Mouse (Mus musculus): ENCODE measurements at regions not wholly inside any gene's neighbourhood (a gene's known extent, or its start where the extent isn't known, plus 50 kb on each side); places are given as distances from the start of the nearest gene placed in this dataset.

DNA sequence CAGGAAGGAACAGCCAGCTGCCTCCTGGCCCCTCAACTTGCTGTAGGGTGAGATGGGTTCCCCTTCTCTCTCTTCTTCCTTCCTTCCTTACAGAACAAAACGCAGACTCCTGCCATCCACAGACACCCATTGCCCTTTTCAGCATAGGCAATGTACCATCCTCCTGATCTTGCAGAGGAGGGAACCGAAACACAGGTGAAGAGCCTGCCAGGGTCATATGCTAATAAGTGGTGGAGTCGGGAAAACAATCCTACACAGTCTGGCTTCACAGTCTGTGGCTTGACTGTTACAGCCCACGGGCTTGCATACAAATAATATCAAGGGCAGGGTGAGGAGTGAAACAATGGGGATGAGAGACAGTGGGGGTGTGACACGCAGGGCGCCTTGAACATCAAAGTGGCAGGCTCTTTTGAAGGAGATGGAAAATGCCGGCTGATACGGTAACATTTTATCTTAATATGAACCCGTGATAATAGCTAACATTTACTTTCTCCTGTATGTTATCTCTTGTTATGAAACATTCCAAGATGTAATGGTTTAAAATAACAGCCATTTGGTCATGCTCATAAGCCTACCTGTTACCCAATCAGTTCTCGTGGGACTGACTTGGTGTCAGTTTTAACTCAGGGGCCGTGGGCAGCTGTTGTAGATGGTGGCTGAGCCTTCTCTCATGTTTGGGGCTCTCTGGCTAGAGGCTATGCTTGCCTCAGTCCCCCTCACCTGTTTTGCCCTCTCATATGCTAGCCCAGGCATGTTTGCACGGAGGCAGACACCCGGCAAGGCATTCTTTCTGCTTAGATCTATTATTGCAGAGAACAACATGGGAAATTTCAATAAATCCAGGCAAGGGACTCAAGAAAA, 169.4 kb upstream of the Runx1 start:
- no peak for ATAC-seq
- H3K4me2 ChIP-seq (ENCODE audit: low read depth, low read length), result no peak overlapping the region
- DNase-seq, result no peak
- no peaks in the 10 kb centered on the region for H3K9me3 ChIP-seq (ENCODE audit: low read length)
- TF ChIP-seq CTCF (IDR thresholded peaks at IDR 0.05; ENCODE audit: low read depth), result no peak
- no peak overlapping the region for H3K9ac ChIP-seq (replicated peaks)
- no peak overlapping the region for H3K27ac ChIP-seq (ENCODE audit: low read depth)
- no peaks in the 10 kb centered on the region for H3K27me3 ChIP-seq (ENCODE audit: insufficient read depth, low read length)
- H3K4me1 ChIP-seq (ENCODE audit: insufficient read depth), result no peaks in the 10 kb centered on the region
- no peaks in the 10 kb centered on the region for H3K36me3 ChIP-seq (replicated peaks; ENCODE audit: insufficient read depth, low read length)
- H3K4me3 ChIP-seq (ENCODE audit: low read depth, low read length), result no peak overlapping the region
- 60% methylated on average over 13 of the region's 13 CpGs for WGBS (ENCODE audit: insufficient replicate concordance)

DNA sequence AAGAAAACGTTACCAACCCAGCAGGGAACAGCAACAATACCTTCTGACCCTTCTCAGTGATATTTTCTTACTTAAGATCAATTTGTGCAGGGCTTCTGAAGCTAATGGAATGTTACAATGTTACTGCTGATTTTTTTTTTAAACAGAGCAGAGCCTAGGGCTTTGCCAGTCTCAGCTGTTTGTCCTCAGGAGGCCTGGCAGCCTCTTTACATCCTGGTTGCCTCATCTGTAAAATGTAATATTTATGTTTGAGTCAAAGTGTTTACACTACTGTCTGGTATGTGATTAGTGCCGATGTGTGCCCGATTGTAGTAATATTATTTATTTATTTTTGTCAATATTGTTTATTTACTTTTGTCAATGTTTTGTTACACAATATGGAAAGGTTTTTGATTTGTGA, 166.9 kb upstream of the Runx1 start:
- Histone ChIP-seq H3K4me3 (ENCODE audit: low read depth, low read length) (no peak overlapping the region), H3K9ac (replicated peaks) (no peak overlapping the region), H3K27me3 (ENCODE audit: insufficient read depth, low read length) (no peaks in the 10 kb centered on the region), H3K27ac (ENCODE audit: low read depth) (no peak overlapping the region), H3K4me1 (ENCODE audit: insufficient read depth) (no peaks in the 10 kb centered on the region), H3K9me3 (ENCODE audit: low read length) (no peaks in the 10 kb centered on the region), H3K4me2 (ENCODE audit: low read depth, low read length) (no peak overlapping the region), H3K36me3 (replicated peaks; ENCODE audit: insufficient read depth, low read length) (no peaks in the 10 kb centered on the region)
- DNase-seq (no peak), ATAC-seq (no peak)
- 53% methylated on average over 3 of the region's 3 CpGs for WGBS (ENCODE audit: insufficient replicate concordance)
- TF ChIP-seq CTCF (IDR thresholded peaks at IDR 0.05; ENCODE audit: low read depth) (no peak), EP300 (IDR thresholded peaks at IDR 0.05; ENCODE audit: low read depth) (no peak)

- Histone ChIP-seq H3K4me1 (ENCODE audit: insufficient read depth) (no peaks in the 10 kb centered on the region), H3K4me2 (ENCODE audit: low read depth, low read length) (no peak overlapping the region), H3K27ac (ENCODE audit: low read depth) (no peak overlapping the region), H3K4me3 (ENCODE audit: low read depth, low read length) (no peak overlapping the region), H3K36me3 (replicated peaks; ENCODE audit: insufficient read depth, low read length) (no peaks in the 10 kb centered on the region), H3K9me3 (ENCODE audit: low read length) (no peaks in the 10 kb centered on the region), H3K27me3 (ENCODE audit: insufficient read depth, low read length) (no peaks in the 10 kb centered on the region), H3K9ac (replicated peaks) (no peak overlapping the region)
- no peak for DNase-seq
- no peak for ATAC-seq
- TF ChIP-seq EP300 (IDR thresholded peaks at IDR 0.05; ENCODE audit: low read depth) (no peak), CTCF (IDR thresholded peaks at IDR 0.05; ENCODE audit: low read depth) (no peak)
- WGBS (ENCODE audit: insufficient replicate concordance), result 74% methylated on average over 7 of the region's 7 CpGs
Measured at GRCm38 (mm10) chr16:92991405-92991804, 165.5 kb upstream of the Runx1 start.

GRCm38 (mm10) chr16:92988416-92988815, 162.5 kb upstream of the Runx1 start:
- DNase-seq, result no peak
- Histone ChIP-seq H3K27me3 (ENCODE audit: insufficient read depth, low read length) (no peaks in the 10 kb centered on the region), H3K4me1 (ENCODE audit: insufficient read depth) (no peaks in the 10 kb centered on the region), H3K9me3 (ENCODE audit: low read length) (no peaks in the 10 kb centered on the region), H3K36me3 (replicated peaks; ENCODE audit: insufficient read depth, low read length) (no peaks in the 10 kb centered on the region), H3K9ac (replicated peaks) (no peak overlapping the region), H3K4me2 (ENCODE audit: low read depth, low read length) (no peak overlapping the region), H3K4me3 (ENCODE audit: low read depth, low read length) (no peak overlapping the region), H3K27ac (ENCODE audit: low read depth) (no peak overlapping the region)
- no peak for TF ChIP-seq EP300 (IDR thresholded peaks at IDR 0.05; ENCODE audit: low read depth)
- no peak for TF ChIP-seq CTCF (IDR thresholded peaks at IDR 0.05; ENCODE audit: low read depth)
- 50% methylated on average over 1 of the region's 1 CpGs for WGBS (ENCODE audit: insufficient replicate concordance)
- no peak for ATAC-seq

- Histone ChIP-seq H3K27ac (ENCODE audit: low read depth) (no peak overlapping the region), H3K4me3 (ENCODE audit: low read depth, low read length) (no peak overlapping the region), H3K4me2 (ENCODE audit: low read depth, low read length) (no peak overlapping the region), H3K9me3 (ENCODE audit: low read length) (no peaks in the 10 kb centered on the region), H3K4me1 (ENCODE audit: insufficient read depth) (no peaks in the 10 kb centered on the region), H3K27me3 (ENCODE audit: insufficient read depth, low read length) (no peaks in the 10 kb centered on the region), H3K9ac (replicated peaks) (no peak overlapping the region), H3K36me3 (replicated peaks; ENCODE audit: insufficient read depth, low read length) (no peaks in the 10 kb centered on the region)
- ATAC-seq (no peak), DNase-seq (no peak)
- TF ChIP-seq CTCF (IDR thresholded peaks at IDR 0.05; ENCODE audit: low read depth) (peak; percentile 39), EP300 (IDR thresholded peaks at IDR 0.05; ENCODE audit: low read depth) (no peak)
- WGBS (ENCODE audit: insufficient replicate concordance), result 74% methylated on average over 3 of the region's 3 CpGs
Measured at GRCm38 (mm10) chr16:92988000-92988399, 162.1 kb upstream of the Runx1 start.

- H3K9ac ChIP-seq (replicated peaks), result no peak overlapping the region
- H3K27me3 ChIP-seq (ENCODE audit: insufficient read depth, low read length), result no peaks in the 10 kb centered on the region
- H3K36me3 ChIP-seq (replicated peaks; ENCODE audit: insufficient read depth, low read length), result no peaks in the 10 kb centered on the region
- WGBS (ENCODE audit: insufficient replicate concordance), result 68% methylated on average over 6 of the region's 6 CpGs
- no peak overlapping the region for H3K4me3 ChIP-seq (ENCODE audit: low read depth, low read length)
- H3K27ac ChIP-seq (ENCODE audit: low read depth), result no peak overlapping the region
- ATAC-seq (no peak), DNase-seq (no peak)
- no peaks in the 10 kb centered on the region for H3K4me1 ChIP-seq (ENCODE audit: insufficient read depth)
- no peak overlapping the region for H3K4me2 ChIP-seq (ENCODE audit: low read depth, low read length)
- H3K9me3 ChIP-seq (ENCODE audit: low read length), result no peaks in the 10 kb centered on the region
- no peak for TF ChIP-seq CTCF (IDR thresholded peaks at IDR 0.05; ENCODE audit: low read depth)
- no peak for TF ChIP-seq EP300 (IDR thresholded peaks at IDR 0.05; ENCODE audit: low read depth)
Measured at GRCm38 (mm10) chr16:92985768-92986167, 159.8 kb upstream of the Runx1 start.
